Mouse (Mus musculus) gastrocnemius, postnatal 4 days (tissue): ENCODE data around the gene Disp3. TPM values are rescaled to one million over a fixed set of nuclear protein-coding genes. Genes with fewer than 3 reads are reported as not detected.

Experiments
- DNase-seq, 2 experiments: peaks; one replicate each; pipeline ENCODE4 v3.0.0; 2021 to 2022; ENCODE audit warnings: low spot score in 2 of 2, mixed read lengths in 2 of 2
- total RNA-seq, 2 experiments: library from RNA; stranded (reverse); gene quantifications; 2 replicates each; pipeline ENCODE4 v1.2.3; 2021

Disp3 gene
- total RNA-seq, 2 experiments from 2014 or later, result 0.26 to 0.27 TPM

GRCm38 (mm10) chr4:148222983-148223382, 64.8 kb downstream of the Disp3 start:
- no peak for DNase-seq

- DNase-seq, result no peak
Measured at GRCm38 (mm10) chr4:148220656-148221055, 67.1 kb downstream of the Disp3 start.

- DNase-seq, result no peak
Measured at GRCm38 (mm10) chr4:148218238-148218637, 69.5 kb downstream of the Disp3 start.

- no peak for DNase-seq
Measured at GRCm38 (mm10) chr4:148215264-148215900, 72.4 kb downstream of the Disp3 start.

GRCm38 (mm10) chr4:148214460-148215136, 73.2 kb downstream of the Disp3 start:
- DNase-seq, result no peak

GRCm38 (mm10) chr4:148204873-148205232, 82.9 kb downstream of the Disp3 start:
- no peak for DNase-seq

- no peak for DNase-seq
Measured at GRCm38 (mm10) chr4:148204061-148204872, 83.5 kb downstream of the Disp3 start.

GRCm38 (mm10) chr4:148203557-148203956, 84.2 kb downstream of the Disp3 start:
- DNase-seq, result no peak

- DNase-seq, result no peak
Measured at GRCm38 (mm10) chr4:148198721-148199120, 89.0 kb downstream of the Disp3 start.

- no peak for DNase-seq
Measured at GRCm38 (mm10) chr4:148194400-148194799, 93.4 kb downstream of the Disp3 start.

GRCm38 (mm10) chr4:148192707-148193245, 95.0 kb downstream of the Disp3 start:
- DNase-seq, result no peak

Other genes with a start within 250 kb of the Disp3 start
- gene Clcn6, start 249.1 kb downstream of the Disp3 start, total RNA-seq, result 10 to 100 TPM; 13.6 to 14.4 TPM
- gene Mthfr, start 248.9 kb downstream of the Disp3 start, total RNA-seq, result 10 to 100 TPM; 30.2 to 32.2 TPM
- gene Agtrap, start 199.9 kb downstream of the Disp3 start, total RNA-seq, result 10 to 100 TPM; 20.5 to 22.7 TPM
- 10 to 100 TPM; 19.0 to 20.4 TPM for gene Mad2l2, start 157.6 kb downstream of the Disp3 start, total RNA-seq
- gene Draxin, start 157.3 kb downstream of the Disp3 start, total RNA-seq, result under 1 TPM; 0.39 to 0.44 TPM
- gene Fbxo6, start 135.8 kb downstream of the Disp3 start, total RNA-seq, result 10 to 100 TPM; 19.2 to 21.4 TPM
- gene Fbxo44, start 127.5 kb downstream of the Disp3 start, total RNA-seq, result 1 to 10 TPM in 1 of 2 experiments, under 1 TPM in 1; 0.91 to 1.3 TPM
- not detected for gene Fbxo2, start 127.3 kb downstream of the Disp3 start, total RNA-seq
- 10 to 100 TPM in 1 of 2 experiments, 1 to 10 TPM in 1; 9.7 to 11.0 TPM for gene Ubiad1, start 156.8 kb upstream of the Disp3 start, total RNA-seq
- 10 to 100 TPM; 39.3 to 42.0 TPM for gene Mtor, start 160.6 kb upstream of the Disp3 start, total RNA-seq
- 1 to 10 TPM; 1.7 to 4.0 TPM for gene Angptl7, start 212.5 kb upstream of the Disp3 start, total RNA-seq